Mouse (Mus musculus) myocyte (in vitro differentiated cells): ENCODE data around the gene Cpeb1. TPM values are rescaled to one million over a fixed set of nuclear protein-coding genes. Genes with fewer than 3 reads are reported as not detected.

Experiments used
- H3K27me3 ChIP-seq: one replicate; pipeline ENCODE4 v1.6.1; 2011; ENCODE audit not compliant: control insufficient read depth, insufficient read depth, insufficient read length
- H3K36me3 ChIP-seq: one replicate; pipeline ENCODE4 v1.6.1; 2011; ENCODE audit not compliant: control insufficient read depth, insufficient read depth
- H3K4me2 ChIP-seq: one replicate; pipeline ENCODE4 v1.6.1; 2011; ENCODE audit warnings: low read depth, control low read depth
- H3K4me3 ChIP-seq: one replicate; pipeline ENCODE4 v1.5.1; 2011; ENCODE audit warnings: mild to moderate bottlenecking, control low read depth, moderate library complexity
- H3K79me2 ChIP-seq: one replicate; pipeline ENCODE4 v1.6.1; 2011; ENCODE audit not compliant: control insufficient read depth, insufficient read depth
- H3ac ChIP-seq: one replicate; pipeline ENCODE4 v1.6.1; 2011; ENCODE audit not compliant: control insufficient read depth, insufficient read length
- CEBPB ChIP-seq: IDR thresholded peaks from 2 replicates; pipeline ENCODE4 v1.6.1; 2011; ENCODE audit warnings: mild to moderate bottlenecking, moderate library complexity; ENCODE audit not compliant: poor library complexity, insufficient read depth, severe bottlenecking
- E2F4 ChIP-seq: IDR thresholded peaks from one replicate; pipeline ENCODE4 v1.6.1; 2011; ENCODE audit warnings: mild to moderate bottlenecking, control low read depth, moderate library complexity; ENCODE audit not compliant: insufficient read depth
- MAX ChIP-seq: IDR thresholded peaks from one replicate; pipeline ENCODE4 v1.6.1; 2011; ENCODE audit warnings: low read depth, mild to moderate bottlenecking, control low read depth
- MYOD1 ChIP-seq, 3 experiments: IDR thresholded peaks; one replicate each; pipeline ENCODE4 v1.6.1; 2011; ENCODE audit warnings: control low read depth in 2 of 3, low read depth in 2 of 3, mild to moderate bottlenecking in 2 of 3, moderate library complexity in 1 of 3; ENCODE audit not compliant: insufficient read length in 2 of 3, control insufficient read depth in 1 of 3
- MYOG ChIP-seq, 3 experiments: IDR thresholded peaks; one replicate each; pipeline ENCODE4 v1.6.1; 2011; ENCODE audit warnings: control low read depth in 2 of 3, low read depth in 2 of 3, mild to moderate bottlenecking in 2 of 3; ENCODE audit not compliant: insufficient read length in 2 of 3, control insufficient read depth in 1 of 3, insufficient read depth in 1 of 3
- POLR2A ChIP-seq: IDR thresholded peaks from one replicate; pipeline ENCODE4 v1.6.1; 2011; ENCODE audit warnings: low read depth, mild to moderate bottlenecking, control low read depth, moderate library complexity; ENCODE audit not compliant: insufficient read length
- POLR2AphosphoS2 ChIP-seq: IDR thresholded peaks from one replicate; pipeline ENCODE4 v1.6.1; 2011; ENCODE audit warnings: low read depth, control low read depth; ENCODE audit not compliant: insufficient read length
- REST ChIP-seq: IDR thresholded peaks from one replicate; pipeline ENCODE4 v1.6.1; 2011; ENCODE audit warnings: mild to moderate bottlenecking, control low read depth, moderate library complexity; ENCODE audit not compliant: insufficient read depth, insufficient read length
- SRF ChIP-seq: IDR thresholded peaks from one replicate; pipeline ENCODE4 v1.6.1; 2011; ENCODE audit warnings: low read depth; ENCODE audit not compliant: control insufficient read depth, insufficient read length
- TCF12 ChIP-seq: IDR thresholded peaks from one replicate; pipeline ENCODE4 v1.6.1; 2011; ENCODE audit warnings: mild to moderate bottlenecking, control low read depth; ENCODE audit not compliant: poor library complexity, insufficient read depth, severe bottlenecking
- TCF3 ChIP-seq: IDR thresholded peaks from one replicate; pipeline ENCODE4 v1.6.1; 2011; ENCODE audit warnings: low read depth, control low read depth; ENCODE audit not compliant: insufficient read length
- USF1 ChIP-seq: IDR thresholded peaks from one replicate; pipeline ENCODE4 v1.6.1; 2011; ENCODE audit warnings: low read depth, mild to moderate bottlenecking, control low read depth, moderate library complexity
- polyA plus RNA-seq: library from polyadenylated mRNA; unstranded; fragments of >200 nt; fragmentation: generic; extraction: Trizol; gene quantifications from one replicate; pipeline ENCODE4 v1.2.1, GENCODE M21; 2012; ENCODE audit warnings: missing spikeins

Gene Cpeb1
- polyA plus RNA-seq, 1 experiment = 1.3 TPM

- Histone ChIP-seq H3K4me3 (no peak overlapping the region), H3K4me2 (no peak overlapping the region), H3K79me2 (no peaks in the 10 kb centered on the region), H3K36me3 (no peaks in the 10 kb centered on the region), H3ac (no peak overlapping the region), H3K27me3 (peaks cover 2% of the 10 kb centered on the region)
- TF ChIP-seq SRF (no peak), MYOD1 (IDR thresholded peaks at IDR 0.05; ENCODE audit: control insufficient read depth in 1 of 3, insufficient read length in 2 of 3, low read depth in 2 of 3) (no peak), TCF12 (no peak), USF1 (no peak), E2F4 (no peak), REST (no peak), MYOG (IDR thresholded peaks at IDR 0.05; ENCODE audit: control insufficient read depth in 1 of 3, insufficient read depth in 1 of 3, insufficient read length in 2 of 3, low read depth in 2 of 3) (no peak), TCF3 (no peak), POLR2AphosphoS2 (no peak), MAX (no peak), POLR2A (no peak), CEBPB (no peak)
Measured at GRCm38 (mm10) chr7:81476833-81477232, 21.6 kb upstream of the Cpeb1 start.

- Histone ChIP-seq H3K36me3 (no peaks in the 10 kb centered on the region), H3K4me2 (no peak overlapping the region), H3ac (no peak overlapping the region), H3K4me3 (no peak overlapping the region), H3K79me2 (no peaks in the 10 kb centered on the region), H3K27me3 (peaks cover 14% of the 10 kb centered on the region)
- TF ChIP-seq USF1 (no peak), TCF12 (no peak), POLR2AphosphoS2 (no peak), E2F4 (no peak), TCF3 (no peak), MYOG (IDR thresholded peaks at IDR 0.05; ENCODE audit: control insufficient read depth in 1 of 3, insufficient read depth in 1 of 3, insufficient read length in 2 of 3, low read depth in 2 of 3) (no peak), POLR2A (no peak), REST (no peak), SRF (no peak), MAX (no peak), MYOD1 (IDR thresholded peaks at IDR 0.05; ENCODE audit: control insufficient read depth in 1 of 3, insufficient read length in 2 of 3, low read depth in 2 of 3) (no peak), CEBPB (no peak)
Measured at GRCm38 (mm10) chr7:81475221-81475620, 20.0 kb upstream of the Cpeb1 start.

GRCm38 (mm10) chr7:81464906-81465450, 9.7 kb upstream of the Cpeb1 start:
- Histone ChIP-seq H3K27me3 (peaks cover 22% of the 10 kb centered on the region), H3K4me3 (no peak overlapping the region), H3K79me2 (no peaks in the 10 kb centered on the region), H3K4me2 (no peak overlapping the region), H3ac (no peak overlapping the region), H3K36me3 (no peaks in the 10 kb centered on the region)
- TF ChIP-seq E2F4 = no peak
- no peak for TF ChIP-seq MYOG (IDR thresholded peaks at IDR 0.05; ENCODE audit: control insufficient read depth in 1 of 3, insufficient read depth in 1 of 3, insufficient read length in 2 of 3, low read depth in 2 of 3)

GRCm38 (mm10) chr7:81464116-81464515, 8.9 kb upstream of the Cpeb1 start:
- peaks cover 21% of the 10 kb centered on the region for H3K27me3 ChIP-seq
- no peak overlapping the region for H3K4me2 ChIP-seq
- no peaks in the 10 kb centered on the region for H3K36me3 ChIP-seq
- TF ChIP-seq REST (peak; percentile 93), MYOG (IDR thresholded peaks at IDR 0.05; ENCODE audit: control insufficient read depth in 1 of 3, insufficient read depth in 1 of 3, insufficient read length in 2 of 3, low read depth in 2 of 3) (no peak)
- H3K79me2 ChIP-seq = no peaks in the 10 kb centered on the region
- no peak overlapping the region for H3ac ChIP-seq
- H3K4me3 ChIP-seq = no peak overlapping the region

- Histone ChIP-seq H3K27me3 (peaks cover 21% of the 10 kb centered on the region), H3ac (no peak overlapping the region), H3K79me2 (no peaks in the 10 kb centered on the region), H3K4me2 (no peak overlapping the region), H3K4me3 (no peak overlapping the region), H3K36me3 (no peaks in the 10 kb centered on the region)
- no peak for TF ChIP-seq TCF3
- TF ChIP-seq E2F4 = no peak
- no peak for TF ChIP-seq MYOG (IDR thresholded peaks at IDR 0.05; ENCODE audit: control insufficient read depth in 1 of 3, insufficient read depth in 1 of 3, insufficient read length in 2 of 3, low read depth in 2 of 3)
- TF ChIP-seq USF1 = no peak
- no peak for TF ChIP-seq POLR2A
- no peak for TF ChIP-seq POLR2AphosphoS2
- TF ChIP-seq SRF = no peak
- no peak for TF ChIP-seq MYOD1 (IDR thresholded peaks at IDR 0.05; ENCODE audit: control insufficient read depth in 1 of 3, insufficient read length in 2 of 3, low read depth in 2 of 3)
- TF ChIP-seq TCF12 = no peak
- no peak for TF ChIP-seq CEBPB
- TF ChIP-seq REST = no peak
- TF ChIP-seq MAX = no peak
Measured at GRCm38 (mm10) chr7:81462815-81463214, 7.5 kb upstream of the Cpeb1 start.
